Mouse (Mus musculus) forebrain, embryonic 11.5 days (tissue): Measurements from ENCODE around the gene Akr1b10. TPM values are rescaled to one million over a fixed set of nuclear protein-coding genes. Genes with fewer than 3 reads are reported as not detected.
A peak's percentile ranks its signal among the peaks of the same experiment; 100 is the strongest.
"Not testable (repeated sequence)": the region's sequence is repeated elsewhere in the genome, so short reads cannot be mapped to it uniquely, and the experiment has no call there.

Experiments used
- ATAC-seq: fragments of 200-750 bp; cut with Nextera tagmentation; replicated peaks from 2 replicates; pipeline ENCODE4 v1.8.0; 2017; ENCODE audit warnings: moderate TSS enrichment; ENCODE audit not compliant: low FRiP score
- DNase-seq: peaks from one replicate; pipeline ENCODE4 v3.0.0-alpha.2; 2017; ENCODE audit warnings: low spot score
- H3K27ac ChIP-seq: fragments of 300-500 bp; sonication (generic); 2 replicates; pipeline ENCODE4 v1.5.1; 2014; ENCODE audit warnings: low read depth, low read length
- H3K27me3 ChIP-seq: fragments of 300-500 bp; sonication (generic); 2 replicates; pipeline ENCODE4 v1.6.1; 2014; ENCODE audit warnings: mild to moderate bottlenecking, low read length, mixed read lengths; ENCODE audit not compliant: control insufficient read depth, insufficient read depth
- H3K36me3 ChIP-seq: fragments of 300-500 bp; sonication (generic); 2 replicates; pipeline ENCODE4 v1.6.1; 2014; ENCODE audit warnings: mild to moderate bottlenecking, low read length, moderate library complexity, mixed read lengths; ENCODE audit not compliant: control insufficient read depth, insufficient read depth
- H3K4me1 ChIP-seq: fragments of 300-500 bp; sonication (generic); replicated peaks from 2 replicates; pipeline ENCODE4 v1.6.1; 2014; ENCODE audit warnings: low read length, mixed read lengths; ENCODE audit not compliant: control insufficient read depth, insufficient read depth
- H3K4me2 ChIP-seq: fragments of 300-500 bp; sonication (generic); 2 replicates; pipeline ENCODE4 v1.6.1; 2014; ENCODE audit warnings: low read depth, mild to moderate bottlenecking, low read length, moderate library complexity, mixed read lengths; ENCODE audit not compliant: severe bottlenecking
- H3K4me3 ChIP-seq: fragments of 300-500 bp; sonication (generic); 2 replicates; pipeline ENCODE4 v1.5.1; 2014; ENCODE audit warnings: low read depth, low read length
- H3K9ac ChIP-seq: fragments of 300-500 bp; sonication (generic); 2 replicates; pipeline ENCODE4 v1.6.1; 2014; ENCODE audit warnings: low read length
- H3K9me3 ChIP-seq: fragments of 300-500 bp; sonication (generic); 2 replicates; pipeline ENCODE4 v1.6.1; 2016; ENCODE audit warnings: low read length, mixed read lengths; ENCODE audit not compliant: control insufficient read depth
- WGBS: fragments of 180-500 bp; shearing (Covaris S2); extraction: QIAGEN DNeasy Blood & Tissue Kit; methylation state at CpG from one replicate; pipeline ENCODE4 v1.1.7; 2014; 5-methylcytosine and 5-hydroxymethylcytosine counted together
- polyA plus RNA-seq: library from polyadenylated mRNA; unstranded; fragments of >200 nt; fragmentation: Nextera tagmentation; extraction: Ambion mirVana; gene quantifications from 2 replicates; pipeline ENCODE4 v1.2.1, GENCODE M21; 2014

Akr1b10 gene
- polyA plus RNA-seq, 1 experiment from 2014 or later: 11.2 TPM

GRCm38 (mm10) chr6:34346096-34346898, 37.7 kb upstream of the Akr1b10 start:
- Histone ChIP-seq H3K4me2 (0 out of 2 replicates have a peak overlapping the region, but pooled peaks have one; percentile 8), H3K36me3 (no peaks in the 10 kb centered on the region), H3K9me3 (no peaks in the 10 kb centered on the region), H3K27ac (no peak overlapping the region), H3K4me3 (no peak overlapping the region), H3K27me3 (no peaks in the 10 kb centered on the region), H3K9ac (no peak overlapping the region), H3K4me1 (no peaks in the 10 kb centered on the region)
- peak; percentile 85 for DNase-seq
- peak; percentile 51; the same call in 1 of the 2 replicates for ATAC-seq
- WGBS: 50% methylated on average over 14 of the region's 14 CpGs

- Histone ChIP-seq H3K9ac (no peak overlapping the region), H3K27me3 (no peaks in the 10 kb centered on the region), H3K36me3 (no peaks in the 10 kb centered on the region), H3K9me3 (no peaks in the 10 kb centered on the region), H3K4me2 (no peak overlapping the region), H3K4me1 (peaks cover 3% of the 10 kb centered on the region; the same call in 1 of the 2 replicates), H3K4me3 (no peak overlapping the region), H3K27ac (no peak overlapping the region)
- no peak for DNase-seq
- ATAC-seq: no peak
- WGBS: 92% methylated on average over 12 of the region's 12 CpGs
These were observed 33.9 kb upstream of the Akr1b10 start for GRCm38 (mm10) chr6:34350037-34350699.

- not testable (repeated sequence) for H3K27ac ChIP-seq, H3K4me1 ChIP-seq, H3K36me3 ChIP-seq, H3K27me3 ChIP-seq, ATAC-seq, H3K4me3 ChIP-seq, H3K9me3 ChIP-seq, DNase-seq, H3K9ac ChIP-seq, H3K4me2 ChIP-seq
- 51% methylated on average over 9 of the region's 10 CpGs for WGBS
These were observed 32.5 kb upstream of the Akr1b10 start for GRCm38 (mm10) chr6:34351481-34351880.

- Histone ChIP-seq H3K4me3 (no peak overlapping the region), H3K36me3 (no peaks in the 10 kb centered on the region), H3K27ac (no peak overlapping the region), H3K9me3 (no peaks in the 10 kb centered on the region), H3K27me3 (no peaks in the 10 kb centered on the region), H3K4me2 (no peak overlapping the region), H3K4me1 (peaks cover 3% of the 10 kb centered on the region; the same call in 1 of the 2 replicates), H3K9ac (no peak overlapping the region)
- ATAC-seq: no peak
- WGBS: 95% methylated on average over 3 of the region's 3 CpGs
- DNase-seq: peak; percentile 4
These were observed 31.6 kb upstream of the Akr1b10 start for GRCm38 (mm10) chr6:34352401-34352800.

- 18% methylated on average over 16 of the region's 16 CpGs for WGBS
- Histone ChIP-seq H3K27me3 (no peaks in the 10 kb centered on the region), H3K9me3 (no peaks in the 10 kb centered on the region), H3K36me3 (no peaks in the 10 kb centered on the region), H3K27ac (no peak within 1 kb of the TSS), H3K4me2 (peak within 1 kb of the TSS; percentile 41; the same call in 1 of the 2 replicates), H3K4me1 (peaks cover 3% of the 10 kb centered on the region; the same call in 1 of the 2 replicates), H3K4me3 (peak within 1 kb of the TSS; percentile 8; the same call in 1 of the 2 replicates), H3K9ac (peak within 1 kb of the TSS; percentile 41; the same call in 1 of the 2 replicates)
- peak; percentile 65 for ATAC-seq
- DNase-seq: no peak
These were observed 30.2 kb upstream of the Akr1b10 start, which contains the start of gene Akr1b8 for GRCm38 (mm10) chr6:34353658-34354353. TSS of gene Akr1b8 (plus strand) at chr6:34354119.

GRCm38 (mm10) chr6:34354354-34355348, 29.4 kb upstream of the Akr1b10 start:
- WGBS: 77% methylated on average over 8 of the region's 8 CpGs
- Histone ChIP-seq H3K9me3 (no peaks in the 10 kb centered on the region), H3K27ac (no peak overlapping the region), H3K4me3 (0 out of 2 replicates have a peak overlapping the region, but pooled peaks have one; percentile 4), H3K9ac (no peak overlapping the region), H3K36me3 (no peaks in the 10 kb centered on the region), H3K4me2 (peak overlapping the region; percentile 41; the same call in 1 of the 2 replicates), H3K4me1 (peaks cover 3% of the 10 kb centered on the region; the same call in 1 of the 2 replicates), H3K27me3 (no peaks in the 10 kb centered on the region)
- ATAC-seq: no peak
- no peak for DNase-seq

GRCm38 (mm10) chr6:34355349-34355747, 28.7 kb upstream of the Akr1b10 start:
- Histone ChIP-seq H3K4me2 (no peak overlapping the region), H3K9ac (no peak overlapping the region), H3K9me3 (no peaks in the 10 kb centered on the region), H3K4me1 (peaks cover 3% of the 10 kb centered on the region; the same call in 1 of the 2 replicates), H3K27me3 (no peaks in the 10 kb centered on the region), H3K36me3 (no peaks in the 10 kb centered on the region), H3K4me3 (no peak overlapping the region), H3K27ac (no peak overlapping the region)
- no peak for ATAC-seq
- DNase-seq: no peak
- 73% methylated on average over 6 of the region's 6 CpGs for WGBS
